Mouse (Mus musculus) ES-CJ7 (cell line): ENCODE data around the gene Iars2.
A peak's percentile ranks its signal among the peaks of the same experiment; 100 is the strongest.

Source experiments
- DNase-seq: peaks from one replicate; pipeline ENCODE4 v3.0.0; 2011; ENCODE audit warnings: low read depth, low spot score

Iars2 gene

GRCm38 (mm10) chr1:185279288-185279687 lies 49.9 kb downstream of the Iars2 start:
- no peak for DNase-seq

- DNase-seq, result no peak
Measured at GRCm38 (mm10) chr1:185277022-185277421, 52.2 kb downstream of the Iars2 start.

GRCm38 (mm10) chr1:185275976-185276375 lies 53.2 kb downstream of the Iars2 start:
- DNase-seq, result no peak

- DNase-seq, result no peak
Measured at GRCm38 (mm10) chr1:185274819-185275545, 54.2 kb downstream of the Iars2 start.

- DNase-seq, result no peak
Measured at GRCm38 (mm10) chr1:185271373-185271772, 57.8 kb downstream of the Iars2 start.

- DNase-seq, result no peak
Measured at GRCm38 (mm10) chr1:185270403-185271097, 58.6 kb downstream of the Iars2 start.

- DNase-seq, result no peak
Measured at GRCm38 (mm10) chr1:185268675-185269074, 60.5 kb downstream of the Iars2 start.

- DNase-seq, result peak; percentile 59
Measured at GRCm38 (mm10) chr1:185262565-185262964, 66.6 kb downstream of the Iars2 start.

- no peak for DNase-seq
Measured at GRCm38 (mm10) chr1:185256753-185257152, 72.4 kb downstream of the Iars2 start.

GRCm38 (mm10) chr1:185255336-185255735 lies 73.9 kb downstream of the Iars2 start:
- DNase-seq, result no peak

GRCm38 (mm10) chr1:185253140-185253892 lies 75.9 kb downstream of the Iars2 start:
- no peak for DNase-seq

GRCm38 (mm10) chr1:185252351-185252750 lies 76.8 kb downstream of the Iars2 start:
- no peak for DNase-seq

GRCm38 (mm10) chr1:185248728-185249127 lies 80.5 kb downstream of the Iars2 start:
- DNase-seq, result no peak

GRCm38 (mm10) chr1:185247429-185248085 lies 81.6 kb downstream of the Iars2 start:
- DNase-seq, result peak; percentile 24

- DNase-seq, result no peak
Measured at GRCm38 (mm10) chr1:185245456-185245855, 83.7 kb downstream of the Iars2 start.

- no peak for DNase-seq
Measured at GRCm38 (mm10) chr1:185243013-185243412, 86.2 kb downstream of the Iars2 start.

- peak; percentile 73 for DNase-seq
Measured at GRCm38 (mm10) chr1:185236530-185236929, 92.7 kb downstream of the Iars2 start.

- no peak for DNase-seq
Measured at GRCm38 (mm10) chr1:185235837-185236236, 93.4 kb downstream of the Iars2 start.
